10 mouse cellular contexts compared by ENCODE assay signal in genomic region chr13:69553024-69553423, GRCm38 (mm10). TPM values are rescaled to one million over a fixed set of nuclear protein-coding genes. Genes with fewer than 3 reads are reported as not detected.
DNase-seq lines count a peak whose midpoint lies in the region; ATAC-seq and TF ChIP-seq lines count a peak whose summit lies in the region.
"Had no signal": no experiment of that assay in that cellular context is flagged by ENCODE, and none has a peak within 500 bp of the region (broad histone marks: within the 10 kb centered on the region; RNA-seq: fewer than 3 reads in every experiment).

No protein-coding gene starts in this region.

- H3K9ac ChIP-seq in neural tube, embryonic 15.5 days (replicated peaks), result no peak overlapping the region
- H3K9ac ChIP-seq in liver, embryonic 11.5 days (ENCODE audit: low read depth, low read length), result no peak overlapping the region
- H3K9ac ChIP-seq: heart, embryonic 15.5 days had no signal

- H3K9me3 ChIP-seq in neural tube, embryonic 15.5 days (replicated peaks), result no peaks in the 10 kb centered on the region
- no peaks in the 10 kb centered on the region for H3K9me3 ChIP-seq in liver, embryonic 11.5 days (ENCODE audit: control insufficient read depth, low read length)
- H3K9me3 ChIP-seq: heart, embryonic 15.5 days had no signal

- intact Hi-C loops in gastrocnemius, adult 2 months (cut with DNase I), result loop anchor here (2.0 kb wide), 2 partner anchors 58 to 102 kb away; partner anchors contain the start of gene Srd5a1

- H3K4me3 ChIP-seq in gastrocnemius, adult 2 months, result no peak overlapping the region
- no peak overlapping the region for H3K4me3 ChIP-seq in neural tube, embryonic 15.5 days (replicated peaks)
- H3K4me3 ChIP-seq in bone marrow macrophage, adult 2 months (ENCODE audit: insufficient read depth, low read length), result no peak overlapping the region
- H3K4me3 ChIP-seq in liver, embryonic 11.5 days (ENCODE audit: low read depth, low read length), result no peak overlapping the region
- H3K4me3 ChIP-seq: heart, embryonic 15.5 days; myocyte had no signal

- DNase-seq in gastrocnemius, adult 2 months, result peak; percentile 44
- no peak for DNase-seq in gastrocnemius, postnatal 4 days (ENCODE audit: low spot score in 2 of 2)
- DNase-seq in neural tube, embryonic 10.5 days (ENCODE audit: extremely low spot score, low spot score), result peak; percentile 64
- DNase-seq in liver, embryonic 11.5 days (ENCODE audit: low spot score), result peak; percentile 56
- no peak for DNase-seq in urinary bladder, postnatal 36 days (ENCODE audit: low spot score in 2 of 2)
- no peak for DNase-seq in frontal cortex, postnatal 36 days (ENCODE audit: low spot score in 2 of 2)

- WGBS in neural tube, embryonic 15.5 days, result 22% methylated on average over 5 of the region's 5 CpGs
- 19% methylated on average over 5 of the region's 5 CpGs for WGBS in liver, embryonic 11.5 days

- no peak overlapping the region for H3K4me2 ChIP-seq in neural tube, embryonic 15.5 days
- no peak overlapping the region for H3K4me2 ChIP-seq in liver, embryonic 11.5 days
- H3K4me2 ChIP-seq: heart, embryonic 15.5 days had no signal

- ATAC-seq in neural tube, embryonic 15.5 days (ENCODE audit: low FRiP score), result no peak
- no peak for ATAC-seq in liver, embryonic 11.5 days (replicated peaks; ENCODE audit: low FRiP score)

- no peak overlapping the region for H3K27ac ChIP-seq in gastrocnemius, adult 2 months
- H3K27ac ChIP-seq in neural tube, embryonic 15.5 days (replicated peaks), result no peak overlapping the region
- no peak overlapping the region for H3K27ac ChIP-seq in bone marrow macrophage, adult 2 months (ENCODE audit: insufficient read depth, low read depth, low read length)
- H3K27ac ChIP-seq in liver, embryonic 11.5 days (ENCODE audit: low read depth, low read length), result no peak overlapping the region
- H3K27ac ChIP-seq: heart, embryonic 15.5 days had no signal

- H3K4me1 ChIP-seq in neural tube, embryonic 15.5 days, result no peaks in the 10 kb centered on the region
- no peaks in the 10 kb centered on the region for H3K4me1 ChIP-seq in bone marrow macrophage, adult 2 months (ENCODE audit: control insufficient read depth, insufficient read depth, low read length)
- no peaks in the 10 kb centered on the region for H3K4me1 ChIP-seq in liver, embryonic 11.5 days (replicated peaks; ENCODE audit: control insufficient read depth, insufficient read depth, low read length)
- H3K4me1 ChIP-seq: heart, embryonic 15.5 days had no signal

- no peak for TF ChIP-seq POLR2A in bone marrow macrophage, adult 2 months (IDR thresholded peaks at IDR 0.05; ENCODE audit: borderline replicate concordance, low read depth, low read length)

- no peaks in the 10 kb centered on the region for H3K36me3 ChIP-seq in neural tube, embryonic 15.5 days
- no peaks in the 10 kb centered on the region for H3K36me3 ChIP-seq in liver, embryonic 11.5 days (ENCODE audit: control insufficient read depth, insufficient read depth, low read length)
- H3K36me3 ChIP-seq: heart, embryonic 15.5 days had no signal

- no peaks in the 10 kb centered on the region for H3K27me3 ChIP-seq in neural tube, embryonic 15.5 days (replicated peaks)
- H3K27me3 ChIP-seq in liver, embryonic 11.5 days (replicated peaks; ENCODE audit: control insufficient read depth, insufficient read depth, low read length), result no peaks in the 10 kb centered on the region

- TF ChIP-seq CTCF in gastrocnemius, adult 2 months (IDR thresholded peaks at IDR 0.05), result peak; percentile 92
- TF ChIP-seq CTCF in bone marrow macrophage, adult 2 months (IDR thresholded peaks at IDR 0.05; ENCODE audit: low read depth, low read length), result peak; percentile 92

RNA-seq across cellular contexts. Expression of gene Tent4a, which starts 18.6 kb away (rescaled TPM):
- 1 to 10 TPM; 5.2 to 7.8 TPM for total RNA-seq in gastrocnemius, adult 2 months (2021)
- 10 to 100 TPM; 19.0 to 21.9 TPM for total RNA-seq in gastrocnemius, postnatal 4 days (2021)
- 6.2 and 6.5 TPM in 2 replicates for polyA plus RNA-seq in neural tube, embryonic 15.5 days (2015; fragmentation: Nextera tagmentation; extraction: Ambion mirVana)
- 12.7 and 15.0 TPM in 2 replicates for polyA plus RNA-seq in bone marrow macrophage, adult 2 months (2012; ENCODE audit: insufficient read depth, insufficient read length, missing spikeins)
- 5.3 and 6.2 TPM in 2 replicates for polyA plus RNA-seq in liver, embryonic 11.5 days (2014; fragmentation: Nextera tagmentation; extraction: Ambion mirVana)

RNA-seq across cellular contexts. Expression of gene Nsun2, which starts 19.5 kb away (rescaled TPM):
- 10 to 100 TPM; 45.4 to 51.9 TPM for total RNA-seq in gastrocnemius, adult 2 months (2021)
- total RNA-seq in gastrocnemius, postnatal 4 days (2021), result 10 to 100 TPM; 49.5 to 50.7 TPM
- polyA plus RNA-seq in neural tube, embryonic 15.5 days (2015; fragmentation: Nextera tagmentation; extraction: Ambion mirVana), result 74.6 and 92.6 TPM in 2 replicates
- polyA plus RNA-seq in bone marrow macrophage, adult 2 months (2012; ENCODE audit: insufficient read depth, insufficient read length, missing spikeins), result 27.7 and 33.6 TPM in 2 replicates
- polyA plus RNA-seq in liver, embryonic 11.5 days (2014; fragmentation: Nextera tagmentation; extraction: Ambion mirVana), result 278 and 320 TPM in 2 replicates

RNA-seq across cellular contexts. Expression of gene Srd5a1, which starts 58.2 kb away (rescaled TPM):
- under 1 TPM in 1 of 2 experiments, not detected in 1; 0.33 TPM for total RNA-seq in gastrocnemius, adult 2 months (2021)
- 1 to 10 TPM; 3.3 to 3.8 TPM for total RNA-seq in gastrocnemius, postnatal 4 days (2021)
- polyA plus RNA-seq in neural tube, embryonic 15.5 days (2015; fragmentation: Nextera tagmentation; extraction: Ambion mirVana), result 26.4 and 27.5 TPM in 2 replicates
- polyA plus RNA-seq in bone marrow macrophage, adult 2 months (2012; ENCODE audit: insufficient read depth, insufficient read length, missing spikeins), result 3.3 and 3.6 TPM in 2 replicates
- 9.9 and 10.3 TPM in 2 replicates for polyA plus RNA-seq in liver, embryonic 11.5 days (2014; fragmentation: Nextera tagmentation; extraction: Ambion mirVana)

Comparison
In these comparisons a context has a peak if more than half of its experiments do, and no peak if none do; other contexts are left out.
1. DNase-seq: peak in gastrocnemius, adult 2 months (single experiment), neural tube, embryonic 10.5 days (single experiment) and liver, embryonic 11.5 days (single experiment); none in gastrocnemius, postnatal 4 days (0 of 2), urinary bladder, postnatal 36 days (0 of 2) and frontal cortex, postnatal 36 days (0 of 2).